ENCODE assay signal across 26 mouse cellular contexts in the genomic region with DNA sequence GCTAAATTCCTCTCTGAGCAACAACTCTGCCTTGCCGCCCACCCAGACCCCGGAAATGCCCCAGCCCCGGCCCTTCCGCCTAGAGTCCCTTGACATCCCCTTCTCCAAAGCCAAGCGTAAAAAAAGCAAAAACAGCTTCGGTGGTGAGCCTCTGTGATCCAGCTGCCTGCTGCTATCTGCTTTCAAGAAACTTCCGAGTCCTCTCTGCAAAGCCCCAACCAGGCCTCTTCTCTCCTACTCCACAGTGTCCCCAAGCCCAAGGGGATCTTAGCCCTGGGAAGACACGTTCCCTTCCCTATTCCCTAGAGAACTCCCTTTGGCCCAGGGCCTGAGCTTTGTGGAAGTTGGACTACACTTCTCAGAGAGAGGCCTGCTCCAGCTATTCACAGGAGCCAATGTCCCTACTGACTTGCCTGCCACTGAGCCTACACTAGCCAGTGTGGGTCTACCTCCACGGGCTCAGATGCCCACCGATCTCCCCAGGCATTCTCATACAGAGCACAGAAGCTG. TPM values are rescaled to one million over a fixed set of nuclear protein-coding genes. Genes with fewer than 3 reads are reported as not detected.
A peak's percentile ranks its signal among the peaks of the same experiment; 100 is the strongest.
DNase-seq lines count a peak whose midpoint lies in the region; ATAC-seq and TF ChIP-seq lines count a peak whose summit lies in the region.
"Had no signal": no experiment of that assay in that cellular context is flagged by ENCODE, and none has a peak within 500 bp of the region (broad histone marks: within the 10 kb centered on the region; RNA-seq: fewer than 3 reads in every experiment).

No protein-coding gene starts in this region.

- no peaks in the 10 kb centered on the region for H3K36me3 ChIP-seq in heart, embryonic 11.5 days (ENCODE audit: control insufficient read depth, insufficient read depth, low read length)
- H3K36me3 ChIP-seq in midbrain, embryonic 11.5 days (ENCODE audit: control insufficient read depth, insufficient read depth, low read length): no peaks in the 10 kb centered on the region
- H3K36me3 ChIP-seq in midbrain, embryonic 10.5 days: peaks cover under 1% of the 10 kb centered on the region; the same call in 1 of the 2 replicates
- H3K36me3 ChIP-seq: hindbrain, embryonic 10.5 days; hindbrain, embryonic 13.5 days; intestine, embryonic 15.5 days had no signal

- H3K4me1 ChIP-seq in heart, embryonic 11.5 days (ENCODE audit: control insufficient read depth, insufficient read depth, low read length): peaks cover 16% of the 10 kb centered on the region
- H3K4me1 ChIP-seq in midbrain, embryonic 11.5 days (ENCODE audit: control insufficient read depth, insufficient read depth, low read length): peaks cover 10% of the 10 kb centered on the region
- peaks cover 32% of the 10 kb centered on the region for H3K4me1 ChIP-seq in midbrain, embryonic 10.5 days

- peak; percentile 39 for DNase-seq in gastrocnemius, adult 2 months
- no peak for DNase-seq in gastrocnemius, adult 8-10 months (ENCODE audit: low spot score in 2 of 2)
- DNase-seq in heart, adult 8-10 months (ENCODE audit: low spot score): peak; percentile 34
- peak; percentile 54 for DNase-seq in midbrain, embryonic 11.5 days (ENCODE audit: low spot score, missing footprints)
- no peak for DNase-seq in midbrain, embryonic 10.5 days (ENCODE audit: low spot score)
- no peak for DNase-seq in frontal cortex, postnatal 36 days (ENCODE audit: low spot score in 2 of 2)
- DNase-seq: adrenal gland, adult 2 months; adrenal gland, postnatal 14 days; B cell, adult 2 months; cerebellum, adult 11 months; cerebellum, adult 2 months; cerebellum, postnatal 10 days; cerebellum, postnatal 36 days; gastrocnemius, postnatal 10 days; gastrocnemius, postnatal 36 days; kidney, adult 11 months; kidney, adult 8-10 months had no signal

- intact Hi-C loops in gastrocnemius, adult 2 months (cut with DNase I): no loop called here

- H3K4me3 ChIP-seq in gastrocnemius, adult 2 months: no peak overlapping the region
- H3K4me3 ChIP-seq in heart, embryonic 11.5 days (ENCODE audit: low read depth, low read length): no peak overlapping the region
- no peak overlapping the region for H3K4me3 ChIP-seq in midbrain, embryonic 11.5 days (ENCODE audit: low read depth, low read length)
- no peak overlapping the region for H3K4me3 ChIP-seq in midbrain, embryonic 10.5 days
- H3K4me3 ChIP-seq: forebrain, embryonic 10.5 days; forebrain, embryonic 13.5 days; hindbrain, embryonic 10.5 days; hindbrain, embryonic 13.5 days; intestine, embryonic 15.5 days had no signal

- no peaks in the 10 kb centered on the region for H3K9me3 ChIP-seq in heart, embryonic 11.5 days (replicated peaks; ENCODE audit: control insufficient read depth, low read length)
- H3K9me3 ChIP-seq in midbrain, embryonic 11.5 days (ENCODE audit: control insufficient read depth, low read length): no peaks in the 10 kb centered on the region
- H3K9me3 ChIP-seq in midbrain, embryonic 10.5 days (replicated peaks): no peaks in the 10 kb centered on the region
- H3K9me3 ChIP-seq: forebrain, embryonic 13.5 days; hindbrain, embryonic 10.5 days; hindbrain, embryonic 13.5 days; intestine, embryonic 15.5 days had no signal

- no peak for ATAC-seq in heart, embryonic 11.5 days (replicated peaks; ENCODE audit: insufficient number of reproducible peaks, low FRiP score, low TSS enrichment)
- no peak for ATAC-seq in midbrain, embryonic 11.5 days (ENCODE audit: low FRiP score)
- ATAC-seq: forebrain, embryonic 13.5 days; forebrain, embryonic 16.5 days; hindbrain, embryonic 16.5 days; intestine, embryonic 15.5 days; Patski had no signal

- no peak overlapping the region for H3K4me2 ChIP-seq in heart, embryonic 11.5 days
- H3K4me2 ChIP-seq in midbrain, embryonic 11.5 days: no peak overlapping the region
- H3K4me2 ChIP-seq: forebrain, embryonic 13.5 days; hindbrain, embryonic 13.5 days; intestine, embryonic 15.5 days had no signal

- 76% methylated on average over 10 of the region's 10 CpGs for WGBS in heart, embryonic 11.5 days (ENCODE audit: insufficient replicate concordance)
- WGBS in midbrain, embryonic 11.5 days: 86% methylated on average over 10 of the region's 10 CpGs
- 87% methylated on average over 10 of the region's 10 CpGs for WGBS in midbrain, embryonic 10.5 days

- no peak for TF ChIP-seq CTCF in gastrocnemius, adult 2 months (IDR thresholded peaks at IDR 0.05)

- H3K9ac ChIP-seq in heart, embryonic 11.5 days (ENCODE audit: low read depth, low read length): no peak overlapping the region
- no peak overlapping the region for H3K9ac ChIP-seq in midbrain, embryonic 11.5 days (ENCODE audit: low read length)
- H3K9ac ChIP-seq: forebrain, embryonic 13.5 days; hindbrain, embryonic 13.5 days; intestine, embryonic 15.5 days had no signal

- no peak overlapping the region for H3K27ac ChIP-seq in gastrocnemius, adult 2 months
- H3K27ac ChIP-seq in heart, embryonic 11.5 days (ENCODE audit: low read depth, low read length): no peak overlapping the region
- H3K27ac ChIP-seq in midbrain, embryonic 11.5 days (ENCODE audit: low read depth, low read length): no peak overlapping the region
- H3K27ac ChIP-seq in midbrain, embryonic 10.5 days (replicated peaks): no peak overlapping the region
- H3K27ac ChIP-seq: forebrain, embryonic 10.5 days; forebrain, embryonic 13.5 days; hindbrain, embryonic 10.5 days; hindbrain, embryonic 13.5 days; intestine, embryonic 15.5 days had no signal

- no peaks in the 10 kb centered on the region for H3K27me3 ChIP-seq in heart, embryonic 11.5 days (ENCODE audit: control insufficient read depth, insufficient read depth, low read length)
- no peaks in the 10 kb centered on the region for H3K27me3 ChIP-seq in midbrain, embryonic 11.5 days (ENCODE audit: control insufficient read depth, insufficient read depth, low read length)
- H3K27me3 ChIP-seq in midbrain, embryonic 10.5 days (ENCODE audit: low read depth, poor library complexity, severe bottlenecking): no peaks in the 10 kb centered on the region
- H3K27me3 ChIP-seq: forebrain, embryonic 13.5 days; hindbrain, embryonic 13.5 days; intestine, embryonic 15.5 days; Patski had no signal

RNA-seq across cellular contexts. Expression of a gene that starts 3.2 kb away (rescaled TPM):
- total RNA-seq in gastrocnemius, adult 2 months (2021): 10 to 100 TPM; 29.1 to 34.3 TPM
- total RNA-seq in gastrocnemius, adult 8-10 months (2022): 10 to 100 TPM; 29.7 to 35.8 (median 32.2) TPM
- total RNA-seq in heart, adult 8-10 months (2022): 10 to 100 TPM; 63.3 to 65.5 (median 64.3) TPM
- 269 and 310 TPM in 2 replicates for polyA plus RNA-seq in heart, embryonic 11.5 days (2014; fragmentation: Nextera tagmentation; extraction: Ambion mirVana)
- polyA plus RNA-seq in midbrain, embryonic 11.5 days (2014; fragmentation: Nextera tagmentation; extraction: Ambion mirVana): 209 and 219 TPM in 2 replicates
- 281 and 282 TPM in 2 replicates for polyA plus RNA-seq in midbrain, embryonic 10.5 days (2016; fragmentation: Nextera tagmentation; extraction: Ambion mirVana)

RNA-seq across cellular contexts. Expression of a gene that starts 24.8 kb away (rescaled TPM):
- 100 to 1,000 TPM; 652 to 780 TPM for total RNA-seq in gastrocnemius, adult 2 months (2021)
- 100 to 1,000 TPM; 762 to 861 (median 819) TPM for total RNA-seq in gastrocnemius, adult 8-10 months (2022)
- total RNA-seq in heart, adult 8-10 months (2022): 100 to 1,000 TPM; 791 to 970 (median 864) TPM
- 22.9 and 30.9 TPM in 2 replicates for polyA plus RNA-seq in heart, embryonic 11.5 days (2014; fragmentation: Nextera tagmentation; extraction: Ambion mirVana)
- polyA plus RNA-seq in midbrain, embryonic 11.5 days (2014; fragmentation: Nextera tagmentation; extraction: Ambion mirVana): 21.6 and 22.4 TPM in 2 replicates
- 30.5 and 41.3 TPM in 2 replicates for polyA plus RNA-seq in midbrain, embryonic 10.5 days (2016; fragmentation: Nextera tagmentation; extraction: Ambion mirVana)

RNA-seq across cellular contexts. Expression of a gene that starts 51.1 kb away (rescaled TPM):
- total RNA-seq in gastrocnemius, adult 2 months (2021): under 1 TPM in 1 of 2 experiments, not detected in 1; 0.11 TPM
- total RNA-seq in gastrocnemius, adult 8-10 months (2022): under 1 TPM in 1 of 4 experiments, not detected in 3; 0.17 TPM
- total RNA-seq in heart, adult 8-10 months (2022): under 1 TPM in 3 of 4 experiments, not detected in 1; 0.11 to 0.22 (median 0.14) TPM
- 0.44 and 0.61 TPM in 2 replicates for polyA plus RNA-seq in heart, embryonic 11.5 days (2014; fragmentation: Nextera tagmentation; extraction: Ambion mirVana)
- polyA plus RNA-seq in midbrain, embryonic 11.5 days (2014; fragmentation: Nextera tagmentation; extraction: Ambion mirVana): 0.44 and 0.48 TPM in 2 replicates
- 0.53 and 0.55 TPM in 2 replicates for polyA plus RNA-seq in midbrain, embryonic 10.5 days (2016; fragmentation: Nextera tagmentation; extraction: Ambion mirVana)
- total RNA-seq: gastrocnemius, postnatal 36 days had no signal

RNA-seq across cellular contexts. Expression of a gene that starts 51.1 kb away (rescaled TPM):
- total RNA-seq in gastrocnemius, adult 2 months (2021): under 1 TPM in 1 of 2 experiments, not detected in 1; 0.28 TPM
- total RNA-seq in gastrocnemius, adult 8-10 months (2022): under 1 TPM in 1 of 4 experiments, not detected in 3; 0.41 TPM
- total RNA-seq in heart, adult 8-10 months (2022): under 1 TPM in 1 of 4 experiments, not detected in 3; 0.50 TPM
- 0.24 and 0.31 TPM in 2 replicates for polyA plus RNA-seq in heart, embryonic 11.5 days (2014; fragmentation: Nextera tagmentation; extraction: Ambion mirVana)
- 0.94 TPM in 2 replicates for polyA plus RNA-seq in midbrain, embryonic 11.5 days (2014; fragmentation: Nextera tagmentation; extraction: Ambion mirVana)
- polyA plus RNA-seq in midbrain, embryonic 10.5 days (2016; fragmentation: Nextera tagmentation; extraction: Ambion mirVana): 0.83 and 1.3 TPM in 2 replicates

Comparison
In these comparisons a context has a peak if more than half of its experiments do, and no peak if none do; other contexts are left out.
1. DNase-seq: peak in gastrocnemius, adult 2 months (single experiment), heart, adult 8-10 months (single experiment) and midbrain, embryonic 11.5 days (single experiment); none in gastrocnemius, adult 8-10 months (0 of 2), midbrain, embryonic 10.5 days (single experiment) and frontal cortex, postnatal 36 days (0 of 2).